Mouse (Mus musculus) hematopoietic stem cell, adult 5-6 weeks (primary cell): ENCODE data around the gene Tmub2. TPM values are rescaled to one million over a fixed set of nuclear protein-coding genes. Genes with fewer than 3 reads are reported as not detected.

Source experiments
- ATAC-seq, 2 experiments: fragments of 125-278 bp in 1 of 2; replicated peaks in 1 of 2; 2 replicates each; pipeline ENCODE4 v1.8.0; 2016 to 2017; ENCODE audit warnings: inconsistent platforms in 2 of 2, mild to moderate bottlenecking in 2 of 2, moderate number of reproducible peaks in 2 of 2, low read depth in 1 of 2, moderate TSS enrichment in 1 of 2; ENCODE audit not compliant: low FRiP score in 2 of 2, poor library complexity in 2 of 2, severe bottlenecking in 2 of 2, insufficient read depth in 1 of 2, low TSS enrichment in 1 of 2
- total RNA-seq: library from RNA; stranded (forward); fragments of 172-1452, 232-1000 nt; gene quantifications from 2 replicates; pipeline ENCODE4 v1.2.3, GENCODE M21; 2017

The Tmub2 gene
- total RNA-seq, 1 experiment from 2014 or later, result 23.1 TPM

DNA sequence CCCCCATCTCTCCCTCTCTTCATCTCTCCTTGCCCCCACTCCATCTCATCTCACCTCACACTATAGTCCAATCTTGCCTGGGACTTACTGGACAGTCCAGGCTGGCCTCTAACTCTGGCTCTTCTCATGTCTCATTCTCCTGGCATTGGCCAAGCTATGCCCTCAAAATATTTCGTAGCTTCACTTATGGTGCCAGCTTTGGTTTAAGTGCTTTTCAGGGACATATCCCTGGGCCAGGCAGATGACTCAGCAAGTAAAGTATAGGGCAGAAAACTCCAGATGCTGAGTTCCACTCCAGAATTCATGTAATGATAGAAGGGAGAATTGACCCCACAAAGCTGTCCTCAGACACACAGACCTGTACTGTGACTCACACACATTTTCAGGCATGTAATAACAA is 51.5 kb downstream of the Tmub2 start:
- no peak for ATAC-seq

DNA sequence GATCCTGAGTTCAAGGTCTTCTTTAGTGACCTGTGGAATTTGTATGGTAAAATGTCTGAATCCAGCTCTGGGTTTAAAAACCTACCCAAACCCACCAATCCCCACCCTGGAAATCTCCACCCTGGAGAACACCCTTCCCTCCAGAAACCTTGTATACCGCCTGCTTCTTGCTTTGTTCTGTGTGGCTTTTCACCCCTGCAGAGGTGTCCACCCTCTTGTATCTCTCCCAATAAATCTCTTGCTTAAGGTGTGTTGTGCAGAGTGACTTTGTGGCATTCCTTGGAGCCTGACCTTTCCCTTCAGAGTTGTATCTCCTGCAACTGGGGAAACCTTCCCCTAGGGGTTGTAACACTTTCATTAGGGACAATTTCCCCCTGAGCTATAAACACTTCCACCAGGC is 53.2 kb downstream of the Tmub2 start:
- no peak for ATAC-seq

DNA sequence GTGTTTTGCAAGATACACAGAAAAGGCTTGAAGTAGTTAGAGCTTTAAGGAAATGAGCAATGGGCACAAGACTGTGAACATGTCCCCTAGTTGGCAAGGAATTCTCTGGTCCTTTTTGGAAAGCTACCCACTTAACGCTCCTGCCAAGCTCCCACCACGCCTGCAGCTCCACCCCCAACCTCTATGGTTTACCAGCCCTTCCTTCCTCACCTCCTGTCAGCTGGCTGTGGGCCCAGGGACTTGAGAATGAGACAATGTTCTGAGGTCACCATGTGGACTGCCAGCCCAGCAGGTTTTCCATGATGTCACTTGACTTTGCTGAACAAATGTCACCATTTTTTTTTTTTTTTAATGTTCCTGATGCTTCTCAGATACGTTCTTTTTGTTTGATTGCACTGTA is 53.8 kb downstream of the Tmub2 start:
- peak; percentile 90 to 96 for ATAC-seq

Other genes starting within 250 kb of the Tmub2 start
- gene Cd300lg, start 243.4 kb upstream of the Tmub2 start, total RNA-seq, result not detected in 2 replicates
- gene Mpp2, start 196.4 kb upstream of the Tmub2 start, total RNA-seq, result 0.13 and 4.1 TPM in 2 replicates
- not detected in 2 replicates for gene Ppy, start 183.6 kb upstream of the Tmub2 start, total RNA-seq
- gene Pyy, start 177.1 kb upstream of the Tmub2 start, total RNA-seq, result not detected in 2 replicates
- 0.31 and 0.65 TPM in 2 replicates for gene Nags, start 139.4 kb upstream of the Tmub2 start, total RNA-seq
- 13.6 and 14.8 TPM in 2 replicates for gene Tmem101, start 128.5 kb upstream of the Tmub2 start, total RNA-seq
- gene Lsm12, start 99.6 kb upstream of the Tmub2 start, total RNA-seq, result 50.5 and 74.3 TPM in 2 replicates
- 27.8 and 42.7 TPM in 2 replicates for gene G6pc3, start 95.3 kb upstream of the Tmub2 start, total RNA-seq
- gene Hdac5, start 54.8 kb upstream of the Tmub2 start, total RNA-seq, result 13.2 and 25.3 TPM in 2 replicates
- 3.6 and 4.9 TPM in 2 replicates for gene BC030867, start 36.0 kb upstream of the Tmub2 start, total RNA-seq
- gene Asb16, start 16.2 kb upstream of the Tmub2 start, total RNA-seq, result 1.3 TPM in 1 of 2 replicates, not detected in the other
- gene Atxn7l3, start 11.7 kb downstream of the Tmub2 start, total RNA-seq, result 24.4 and 26.5 TPM in 2 replicates
- gene Ubtf, start 34.8 kb downstream of the Tmub2 start, total RNA-seq, result 166 and 196 TPM in 2 replicates
- gene Slc4a1, start 81.3 kb downstream of the Tmub2 start, total RNA-seq, result 3.7 and 9.8 TPM in 2 replicates
- 1.5 and 5.6 TPM in 2 replicates for gene Rundc3a, start 108.5 kb downstream of the Tmub2 start, total RNA-seq
- gene Slc25a39, start 123.0 kb downstream of the Tmub2 start, total RNA-seq, result 24.3 and 28.5 TPM in 2 replicates
- gene Grn, start 145.4 kb downstream of the Tmub2 start, total RNA-seq, result 28.1 and 35.6 TPM in 2 replicates
- gene Fam171a2, start 162.8 kb downstream of the Tmub2 start, total RNA-seq, result 8.1 and 13.5 TPM in 2 replicates
- 39.8 and 44.3 TPM in 2 replicates for gene Itga2b, start 185.2 kb downstream of the Tmub2 start, total RNA-seq